Mouse (Mus musculus): ENCODE results near the gene Msl3. TPM values are rescaled to one million over a fixed set of nuclear protein-coding genes. Genes with fewer than 3 reads are reported as not detected.
"Not testable (repeated sequence)": the region's sequence is repeated elsewhere in the genome, so short reads cannot be mapped to it uniquely, and the experiment has no call there.

Msl3 gene
- 19.9 and 20.8 TPM in 2 replicates for polyA plus RNA-seq (2012; rRNA removed)

GRCm38 (mm10) chrX:168673525-168674406, at the start of gene Msl3:
Gene Msl3, minus strand, starts transcription at chrX:168673898.
- Histone ChIP-seq H3K4me1 (ENCODE audit: control insufficient read depth, insufficient read depth, low read length) (no peaks in the 10 kb centered on the region), H3K27ac (ENCODE audit: insufficient read depth, low read length) (peak within 1 kb of the TSS; percentile 99), H3K4me3 (ENCODE audit: insufficient read depth, low read length) (peak within 1 kb of the TSS; percentile 89)
- no peak for TF ChIP-seq POLR2A (IDR thresholded peaks at IDR 0.05; ENCODE audit: extremely low read depth, insufficient read depth, low read length)

- TF ChIP-seq CTCF (IDR thresholded peaks at IDR 0.05; ENCODE audit: extremely low read depth, insufficient read depth, low read length) (no peak), POLR2A (IDR thresholded peaks at IDR 0.05; ENCODE audit: extremely low read depth, insufficient read depth, low read length) (no peak)
- no peak overlapping the region for H3K27ac ChIP-seq (ENCODE audit: insufficient read depth, low read length)
- no peak overlapping the region for H3K4me3 ChIP-seq (ENCODE audit: insufficient read depth, low read length)
- H3K4me1 ChIP-seq (ENCODE audit: control insufficient read depth, insufficient read depth, low read length): no peaks in the 10 kb centered on the region
These were observed 44.3 kb upstream of the Msl3 start for GRCm38 (mm10) chrX:168717969-168718368.

DNA sequence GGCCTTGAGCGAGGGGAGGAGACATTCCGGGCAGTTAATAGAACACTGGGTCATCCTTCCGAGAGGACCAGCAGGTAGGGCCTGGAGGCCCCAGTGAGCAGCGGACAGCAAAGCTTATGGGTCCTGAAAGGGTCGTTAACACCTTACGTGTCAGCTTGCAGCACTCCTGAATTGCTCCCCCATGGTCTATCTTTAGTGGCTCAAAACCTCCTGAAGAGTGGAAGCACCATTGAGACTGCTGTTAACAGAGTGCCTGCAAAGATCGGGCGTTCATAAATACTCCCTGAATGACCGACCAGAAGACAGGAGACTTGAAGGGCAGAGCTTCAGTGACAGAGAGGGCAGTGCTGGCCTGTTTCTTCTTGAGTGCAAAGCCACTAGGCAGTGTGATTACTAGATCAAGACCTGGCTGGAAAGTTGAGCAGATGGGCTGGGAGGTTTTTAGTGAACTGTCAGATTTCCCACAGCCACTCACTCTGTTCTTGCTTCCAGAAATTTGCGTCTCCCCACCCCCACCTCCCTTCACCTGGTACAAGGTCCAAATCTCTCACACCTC, 787 bp upstream of the Msl3 start:
- no peaks in the 10 kb centered on the region for H3K4me1 ChIP-seq (ENCODE audit: control insufficient read depth, insufficient read depth, low read length)
- peak overlapping the region; percentile 80 for H3K27ac ChIP-seq (ENCODE audit: insufficient read depth, low read length)
- H3K4me3 ChIP-seq (ENCODE audit: insufficient read depth, low read length): peak overlapping the region; percentile 89
- TF ChIP-seq POLR2A (IDR thresholded peaks at IDR 0.05; ENCODE audit: extremely low read depth, insufficient read depth, low read length) (no peak; the same call in 1 of the 2 replicates), CTCF (IDR thresholded peaks at IDR 0.05; ENCODE audit: extremely low read depth, insufficient read depth, low read length) (no peak)

DNA sequence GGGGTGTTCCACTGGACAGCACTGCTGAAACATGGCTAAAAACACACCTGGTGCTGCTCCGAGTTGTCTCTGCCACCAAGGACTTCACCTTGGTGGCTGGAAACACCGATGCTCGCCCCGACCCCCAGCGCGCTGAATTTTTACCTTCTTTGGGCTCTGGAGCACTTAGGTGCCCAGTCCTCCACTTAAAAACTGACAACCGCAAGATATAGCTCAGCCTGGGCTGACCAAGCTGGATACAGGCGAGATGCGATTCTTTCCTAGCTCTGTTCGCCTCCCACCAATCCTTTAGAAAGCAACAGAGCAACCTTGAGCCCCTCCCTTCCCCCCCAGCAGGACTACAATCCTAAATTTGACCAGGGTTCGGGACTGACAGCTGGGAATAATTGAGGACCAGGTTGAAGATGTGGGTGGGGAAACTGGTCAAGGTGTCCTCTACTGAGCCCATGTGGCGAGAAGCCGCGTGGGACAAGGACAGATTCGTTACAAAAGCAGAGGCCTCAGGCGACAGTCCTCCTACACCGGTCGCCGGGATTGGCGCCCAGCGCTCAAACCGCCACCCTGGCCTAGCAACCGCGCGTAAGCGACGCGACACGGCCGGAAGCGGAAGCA, 679 bp downstream of the Msl3 start:
- Histone ChIP-seq H3K27ac (ENCODE audit: insufficient read depth, low read length) (peak overlapping the region; percentile 99; the same call in 1 of the 2 replicates), H3K4me3 (ENCODE audit: insufficient read depth, low read length) (peak overlapping the region; percentile 89), H3K4me1 (ENCODE audit: control insufficient read depth, insufficient read depth, low read length) (no peaks in the 10 kb centered on the region)
- TF ChIP-seq CTCF (IDR thresholded peaks at IDR 0.05; ENCODE audit: extremely low read depth, insufficient read depth, low read length): no peak
- peak; percentile 53; the same call in 1 of the 2 replicates for TF ChIP-seq POLR2A (IDR thresholded peaks at IDR 0.05; ENCODE audit: extremely low read depth, insufficient read depth, low read length)

- no peaks in the 10 kb centered on the region for H3K4me1 ChIP-seq (ENCODE audit: control insufficient read depth, insufficient read depth, low read length)
- no peak for TF ChIP-seq CTCF (IDR thresholded peaks at IDR 0.05; ENCODE audit: extremely low read depth, insufficient read depth, low read length)
- TF ChIP-seq POLR2A (IDR thresholded peaks at IDR 0.05; ENCODE audit: extremely low read depth, insufficient read depth, low read length): no peak
- H3K27ac ChIP-seq (ENCODE audit: insufficient read depth, low read length): no peak overlapping the region
- peak overlapping the region; percentile 89 for H3K4me3 ChIP-seq (ENCODE audit: insufficient read depth, low read length)
These were observed 1.3 kb downstream of the Msl3 start for GRCm38 (mm10) chrX:168672425-168672824.

GRCm38 (mm10) chrX:168663982-168664689, 9.6 kb downstream of the Msl3 start:
- H3K27ac ChIP-seq (ENCODE audit: insufficient read depth, low read length): no peak overlapping the region
- H3K4me1 ChIP-seq (ENCODE audit: control insufficient read depth, insufficient read depth, low read length): no peaks in the 10 kb centered on the region
- TF ChIP-seq POLR2A (IDR thresholded peaks at IDR 0.05; ENCODE audit: extremely low read depth, insufficient read depth, low read length) (no peak), CTCF (IDR thresholded peaks at IDR 0.05; ENCODE audit: extremely low read depth, insufficient read depth, low read length) (no peak)
- H3K4me3 ChIP-seq (ENCODE audit: insufficient read depth, low read length): no peak overlapping the region

- Histone ChIP-seq H3K4me3 (ENCODE audit: insufficient read depth, low read length) (no peak overlapping the region), H3K4me1 (ENCODE audit: control insufficient read depth, insufficient read depth, low read length) (no peaks in the 10 kb centered on the region), H3K27ac (ENCODE audit: insufficient read depth, low read length) (no peak overlapping the region)
- TF ChIP-seq CTCF (IDR thresholded peaks at IDR 0.05; ENCODE audit: extremely low read depth, insufficient read depth, low read length): no peak
These were observed 13.5 kb downstream of the Msl3 start for GRCm38 (mm10) chrX:168660236-168660635.

- H3K27ac ChIP-seq (ENCODE audit: insufficient read depth, low read length); H3K4me3 ChIP-seq (ENCODE audit: insufficient read depth, low read length); H3K4me1 ChIP-seq (ENCODE audit: control insufficient read depth, insufficient read depth, low read length): not testable (repeated sequence)
- peak; percentile 11; the same call in 1 of the 2 replicates for TF ChIP-seq CTCF (IDR thresholded peaks at IDR 0.05; ENCODE audit: extremely low read depth, insufficient read depth, low read length)
These were observed 13.9 kb downstream of the Msl3 start for GRCm38 (mm10) chrX:168659803-168660202.

- Histone ChIP-seq H3K4me3 (ENCODE audit: insufficient read depth, low read length) (no peak overlapping the region), H3K27ac (ENCODE audit: insufficient read depth, low read length) (no peak overlapping the region), H3K4me1 (ENCODE audit: control insufficient read depth, insufficient read depth, low read length) (no peaks in the 10 kb centered on the region)
- TF ChIP-seq POLR2A (IDR thresholded peaks at IDR 0.05; ENCODE audit: extremely low read depth, insufficient read depth, low read length) (no peak), CTCF (IDR thresholded peaks at IDR 0.05; ENCODE audit: extremely low read depth, insufficient read depth, low read length) (no peak)
These were observed 14.4 kb downstream of the Msl3 start for GRCm38 (mm10) chrX:168659275-168659674.

All from cortical plate, adult 2 months (tissue).